Mouse (Mus musculus): ENCODE measurements around the gene 0610012G03Rik. TPM values are rescaled to one million over a fixed set of nuclear protein-coding genes. Genes with fewer than 3 reads are reported as not detected.

0610012G03Rik gene
- 91.4 and 97.6 TPM in 2 replicates for polyA plus RNA-seq (2014; fragmentation: Nextera tagmentation; extraction: Ambion mirVana)

DNA sequence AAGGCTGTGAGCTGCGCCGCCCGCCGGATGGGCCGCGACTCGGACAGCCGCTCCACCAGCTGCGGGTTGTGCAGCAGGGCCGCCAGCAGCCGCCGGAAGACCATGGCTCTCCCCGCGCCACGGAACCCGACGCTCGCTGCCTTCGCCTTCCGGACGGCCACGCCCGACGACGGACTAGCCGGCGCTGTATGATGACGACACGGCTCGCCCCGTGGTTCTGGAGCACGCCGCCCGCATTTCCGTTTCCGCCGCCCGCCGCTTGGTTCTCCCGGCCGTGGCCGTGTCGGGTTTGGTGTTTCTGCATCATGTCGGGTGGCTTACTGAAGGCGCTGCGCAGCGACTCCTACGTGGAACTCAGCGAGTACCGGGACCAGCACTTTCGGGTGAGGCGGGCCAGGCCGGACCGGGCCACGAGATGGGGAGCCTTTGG lies at the start of gene 0610012G03Rik, which contains the start of gene Ncbp2:
Gene 0610012G03Rik (minus strand): TSS at position 150 of the 430 bp plus-strand sequence.
Gene Ncbp2 (plus strand): TSS at position 169 of the 430 bp plus-strand sequence.
- peak; percentile 91 for ATAC-seq (ENCODE audit: insufficient number of reproducible peaks, insufficient read depth, low FRiP score, low read depth)
- H3K9ac ChIP-seq (replicated peaks; ENCODE audit: low read depth, low read length) = peak within 1 kb of the TSS; percentile 85
- WGBS = under 1% methylated on average over 55 of the region's 55 CpGs
- H3K27ac ChIP-seq (ENCODE audit: low read length) = peak within 1 kb of the TSS; percentile 88
- peaks cover 19% of the 10 kb centered on the region for H3K4me1 ChIP-seq (ENCODE audit: control insufficient read depth, insufficient read depth, low read length)
- H3K4me3 ChIP-seq (ENCODE audit: low read depth, low read length) = peak within 1 kb of the TSS; percentile 98
- no peaks in the 10 kb centered on the region for H3K27me3 ChIP-seq (ENCODE audit: control insufficient read depth, insufficient read depth, low read length)
- H3K36me3 ChIP-seq (ENCODE audit: control insufficient read depth, insufficient read depth, low read length) = peaks cover 8% of the 10 kb centered on the region
- H3K4me2 ChIP-seq (replicated peaks; ENCODE audit: low read depth, low read length) = peak within 1 kb of the TSS; percentile 87
- no peaks in the 10 kb centered on the region for H3K9me3 ChIP-seq (ENCODE audit: control insufficient read depth, low read depth, low read length)

GRCm38 (mm10) chr16:31996371-31996770 lies 48.1 kb upstream of the 0610012G03Rik start:
- H3K9me3 ChIP-seq (ENCODE audit: control insufficient read depth, low read depth, low read length) = no peaks in the 10 kb centered on the region
- H3K4me3 ChIP-seq (ENCODE audit: low read depth, low read length) = no peak overlapping the region
- no peak for ATAC-seq (ENCODE audit: insufficient number of reproducible peaks, insufficient read depth, low FRiP score, low read depth)
- no peak overlapping the region for H3K27ac ChIP-seq (ENCODE audit: low read length)
- H3K4me2 ChIP-seq (replicated peaks; ENCODE audit: low read depth, low read length) = no peak overlapping the region
- peaks cover 4% of the 10 kb centered on the region; the same call in 1 of the 2 replicates for H3K36me3 ChIP-seq (ENCODE audit: control insufficient read depth, insufficient read depth, low read length)
- peaks cover under 1% of the 10 kb centered on the region; the same call in 1 of the 2 replicates for H3K4me1 ChIP-seq (ENCODE audit: control insufficient read depth, insufficient read depth, low read length)
- no peaks in the 10 kb centered on the region for H3K27me3 ChIP-seq (ENCODE audit: control insufficient read depth, insufficient read depth, low read length)
- no peak overlapping the region for H3K9ac ChIP-seq (replicated peaks; ENCODE audit: low read depth, low read length)
- 87% methylated on average over 5 of the region's 5 CpGs for WGBS

DNA sequence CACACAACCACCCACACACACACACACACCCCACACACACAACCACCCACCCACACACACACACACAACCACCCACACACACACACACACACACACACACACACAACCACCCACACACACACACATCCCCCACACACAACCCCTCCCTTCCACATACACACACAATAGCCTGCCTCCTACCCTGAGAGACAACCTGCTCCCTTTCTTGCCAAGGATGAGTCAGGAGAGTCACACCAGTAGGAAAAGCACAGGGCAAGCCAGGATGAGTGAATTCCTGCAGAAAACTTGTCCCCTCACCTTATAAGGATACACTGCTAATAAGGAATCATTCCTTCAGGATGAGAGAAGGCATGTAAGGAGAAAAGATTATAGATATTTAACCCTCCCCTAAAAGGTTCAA lies 45.7 kb upstream of the 0610012G03Rik start:
- Histone ChIP-seq H3K9ac (replicated peaks; ENCODE audit: low read depth, low read length) (no peak overlapping the region), H3K4me1 (ENCODE audit: control insufficient read depth, insufficient read depth, low read length) (no peaks in the 10 kb centered on the region), H3K36me3 (ENCODE audit: control insufficient read depth, insufficient read depth, low read length) (peaks cover 14% of the 10 kb centered on the region; the same call in 1 of the 2 replicates), H3K27ac (ENCODE audit: low read length) (no peak overlapping the region), H3K27me3 (ENCODE audit: control insufficient read depth, insufficient read depth, low read length) (no peaks in the 10 kb centered on the region), H3K4me2 (replicated peaks; ENCODE audit: low read depth, low read length) (no peak overlapping the region), H3K9me3 (ENCODE audit: control insufficient read depth, low read depth, low read length) (no peaks in the 10 kb centered on the region), H3K4me3 (ENCODE audit: low read depth, low read length) (no peak overlapping the region)
- ATAC-seq (ENCODE audit: insufficient number of reproducible peaks, insufficient read depth, low FRiP score, low read depth) = no peak

GRCm38 (mm10) chr16:31993195-31993594 lies 44.9 kb upstream of the 0610012G03Rik start:
- no peaks in the 10 kb centered on the region for H3K9me3 ChIP-seq (ENCODE audit: control insufficient read depth, low read depth, low read length)
- WGBS = 93% methylated on average over 4 of the region's 4 CpGs
- H3K4me1 ChIP-seq (ENCODE audit: control insufficient read depth, insufficient read depth, low read length) = no peaks in the 10 kb centered on the region
- H3K9ac ChIP-seq (replicated peaks; ENCODE audit: low read depth, low read length) = no peak overlapping the region
- H3K4me3 ChIP-seq (ENCODE audit: low read depth, low read length) = no peak overlapping the region
- no peak overlapping the region for H3K4me2 ChIP-seq (replicated peaks; ENCODE audit: low read depth, low read length)
- no peaks in the 10 kb centered on the region for H3K27me3 ChIP-seq (ENCODE audit: control insufficient read depth, insufficient read depth, low read length)
- H3K36me3 ChIP-seq (ENCODE audit: control insufficient read depth, insufficient read depth, low read length) = peaks cover 19% of the 10 kb centered on the region; the same call in 1 of the 2 replicates
- ATAC-seq (ENCODE audit: insufficient number of reproducible peaks, insufficient read depth, low FRiP score, low read depth) = no peak
- H3K27ac ChIP-seq (ENCODE audit: low read length) = no peak overlapping the region

- Histone ChIP-seq H3K27ac (ENCODE audit: low read length) (no peak overlapping the region), H3K27me3 (ENCODE audit: control insufficient read depth, insufficient read depth, low read length) (no peaks in the 10 kb centered on the region), H3K36me3 (ENCODE audit: control insufficient read depth, insufficient read depth, low read length) (peaks cover 26% of the 10 kb centered on the region), H3K9ac (replicated peaks; ENCODE audit: low read depth, low read length) (no peak overlapping the region), H3K4me2 (replicated peaks; ENCODE audit: low read depth, low read length) (no peak overlapping the region), H3K4me1 (ENCODE audit: control insufficient read depth, insufficient read depth, low read length) (no peaks in the 10 kb centered on the region), H3K4me3 (ENCODE audit: low read depth, low read length) (no peak overlapping the region), H3K9me3 (ENCODE audit: control insufficient read depth, low read depth, low read length) (no peaks in the 10 kb centered on the region)
- no peak for ATAC-seq (ENCODE audit: insufficient number of reproducible peaks, insufficient read depth, low FRiP score, low read depth)
- 42% methylated on average over 1 of the region's 1 CpGs for WGBS
These were observed 43.7 kb upstream of the 0610012G03Rik start for GRCm38 (mm10) chr16:31992039-31992438.

DNA sequence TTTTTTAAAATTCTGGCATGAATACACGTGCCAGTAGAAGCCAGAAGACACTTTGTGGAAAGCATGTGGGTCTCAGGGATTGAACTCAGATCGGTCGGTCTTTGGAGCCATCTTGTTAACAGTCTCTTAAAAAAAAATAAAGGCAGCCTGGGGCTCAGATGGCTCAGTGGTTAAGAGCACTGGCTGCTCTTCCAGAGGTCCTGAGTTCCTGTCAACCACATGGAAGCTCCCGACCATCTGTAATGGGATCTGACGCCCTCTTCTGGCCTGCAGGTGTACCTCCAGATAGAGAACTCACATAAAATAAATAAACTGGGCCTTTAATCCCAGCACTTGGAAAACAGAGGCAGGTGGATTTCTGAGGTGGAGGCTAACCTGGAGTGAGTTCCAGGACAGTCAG lies 32.7 kb upstream of the 0610012G03Rik start:
- 77% methylated on average over 5 of the region's 5 CpGs for WGBS
- Histone ChIP-seq H3K27ac (ENCODE audit: low read length) (no peak overlapping the region), H3K36me3 (ENCODE audit: control insufficient read depth, insufficient read depth, low read length) (peaks cover 17% of the 10 kb centered on the region), H3K4me3 (ENCODE audit: low read depth, low read length) (no peak overlapping the region), H3K9ac (replicated peaks; ENCODE audit: low read depth, low read length) (no peak overlapping the region), H3K9me3 (ENCODE audit: control insufficient read depth, low read depth, low read length) (no peaks in the 10 kb centered on the region), H3K27me3 (ENCODE audit: control insufficient read depth, insufficient read depth, low read length) (no peaks in the 10 kb centered on the region), H3K4me2 (replicated peaks; ENCODE audit: low read depth, low read length) (no peak overlapping the region), H3K4me1 (ENCODE audit: control insufficient read depth, insufficient read depth, low read length) (no peaks in the 10 kb centered on the region)
- no peak for ATAC-seq (ENCODE audit: insufficient number of reproducible peaks, insufficient read depth, low FRiP score, low read depth)

DNA sequence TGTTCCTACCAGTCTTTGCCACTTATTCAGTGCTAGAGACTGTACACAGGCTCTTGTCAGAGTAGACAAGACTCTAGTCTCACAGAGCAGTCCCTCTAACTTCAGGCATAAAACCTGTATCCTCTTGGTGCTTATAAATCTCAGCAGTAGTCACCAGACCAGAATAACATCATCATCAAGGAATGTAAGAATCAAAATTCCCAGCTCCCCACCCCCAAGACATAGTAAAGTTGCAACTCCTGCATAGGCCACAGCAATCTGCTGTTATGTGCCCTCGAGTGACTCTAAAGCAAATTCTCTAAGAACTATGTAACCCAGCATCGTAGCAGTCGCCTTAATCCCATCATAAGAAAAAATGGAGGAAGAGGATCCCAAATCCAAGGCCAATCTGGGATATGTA lies 31.2 kb upstream of the 0610012G03Rik start:
- peaks cover 21% of the 10 kb centered on the region for H3K36me3 ChIP-seq (ENCODE audit: control insufficient read depth, insufficient read depth, low read length)
- no peak overlapping the region for H3K4me3 ChIP-seq (ENCODE audit: low read depth, low read length)
- no peaks in the 10 kb centered on the region for H3K27me3 ChIP-seq (ENCODE audit: control insufficient read depth, insufficient read depth, low read length)
- H3K9ac ChIP-seq (replicated peaks; ENCODE audit: low read depth, low read length) = no peak overlapping the region
- H3K9me3 ChIP-seq (ENCODE audit: control insufficient read depth, low read depth, low read length) = no peaks in the 10 kb centered on the region
- ATAC-seq (ENCODE audit: insufficient number of reproducible peaks, insufficient read depth, low FRiP score, low read depth) = no peak
- WGBS = 96% methylated on average over 3 of the region's 3 CpGs
- H3K4me1 ChIP-seq (ENCODE audit: control insufficient read depth, insufficient read depth, low read length) = no peaks in the 10 kb centered on the region
- H3K4me2 ChIP-seq (replicated peaks; ENCODE audit: low read depth, low read length) = no peak overlapping the region
- H3K27ac ChIP-seq (ENCODE audit: low read length) = no peak overlapping the region

DNA sequence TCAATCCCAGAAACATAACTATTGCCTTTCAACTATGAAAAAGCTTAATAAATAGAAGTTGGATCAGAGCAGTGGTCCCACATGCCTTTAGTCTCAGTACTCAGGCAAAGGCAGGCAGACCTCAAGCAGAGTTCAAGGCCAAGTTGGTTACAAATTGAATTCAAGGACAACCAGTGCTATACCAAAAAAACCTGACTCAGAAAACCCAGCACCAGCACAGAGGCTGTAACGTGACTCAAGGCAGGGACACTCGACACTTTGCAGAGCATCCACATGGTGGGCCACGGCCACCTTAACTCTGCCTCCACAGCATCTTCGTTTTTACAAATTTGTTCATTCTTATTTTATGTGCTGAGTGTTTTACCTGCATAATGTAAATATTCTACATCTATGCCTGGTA lies 27.0 kb upstream of the 0610012G03Rik start:
- Histone ChIP-seq H3K36me3 (ENCODE audit: control insufficient read depth, insufficient read depth, low read length) (peaks cover 28% of the 10 kb centered on the region; the same call in 1 of the 2 replicates), H3K4me1 (ENCODE audit: control insufficient read depth, insufficient read depth, low read length) (no peaks in the 10 kb centered on the region), H3K27ac (ENCODE audit: low read length) (no peak overlapping the region), H3K27me3 (ENCODE audit: control insufficient read depth, insufficient read depth, low read length) (no peaks in the 10 kb centered on the region), H3K9me3 (ENCODE audit: control insufficient read depth, low read depth, low read length) (no peaks in the 10 kb centered on the region), H3K4me3 (ENCODE audit: low read depth, low read length) (no peak overlapping the region), H3K4me2 (replicated peaks; ENCODE audit: low read depth, low read length) (no peak overlapping the region), H3K9ac (replicated peaks; ENCODE audit: low read depth, low read length) (no peak overlapping the region)
- 89% methylated on average over 4 of the region's 4 CpGs for WGBS
- ATAC-seq (ENCODE audit: insufficient number of reproducible peaks, insufficient read depth, low FRiP score, low read depth) = no peak

DNA sequence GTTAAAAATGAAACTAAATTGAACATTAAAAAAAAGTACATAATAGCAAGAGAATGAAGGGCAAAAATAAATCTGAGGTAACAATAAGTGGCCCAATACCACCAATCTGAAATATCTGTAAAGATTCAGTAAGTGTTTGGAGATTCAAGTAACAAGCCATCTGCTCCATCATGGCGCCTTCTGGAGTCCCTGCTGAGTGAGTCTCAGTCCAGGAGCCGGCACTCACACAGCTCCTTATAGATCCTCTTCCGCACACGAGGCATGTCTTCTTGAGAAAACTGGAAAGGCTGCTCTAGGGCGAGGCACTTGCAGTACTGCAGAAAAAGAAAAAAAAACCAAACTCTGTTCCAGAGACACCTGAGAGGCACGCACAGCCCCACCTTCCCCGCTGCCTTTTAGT lies 14.9 kb upstream of the 0610012G03Rik start:
- no peaks in the 10 kb centered on the region for H3K27me3 ChIP-seq (ENCODE audit: control insufficient read depth, insufficient read depth, low read length)
- no peak overlapping the region for H3K27ac ChIP-seq (ENCODE audit: low read length)
- H3K9me3 ChIP-seq (ENCODE audit: control insufficient read depth, low read depth, low read length) = no peaks in the 10 kb centered on the region
- 91% methylated on average over 7 of the region's 7 CpGs for WGBS
- no peak overlapping the region for H3K4me3 ChIP-seq (ENCODE audit: low read depth, low read length)
- peaks cover 42% of the 10 kb centered on the region for H3K36me3 ChIP-seq (ENCODE audit: control insufficient read depth, insufficient read depth, low read length)
- no peaks in the 10 kb centered on the region for H3K4me1 ChIP-seq (ENCODE audit: control insufficient read depth, insufficient read depth, low read length)
- H3K4me2 ChIP-seq (replicated peaks; ENCODE audit: low read depth, low read length) = no peak overlapping the region
- no peak for ATAC-seq (ENCODE audit: insufficient number of reproducible peaks, insufficient read depth, low FRiP score, low read depth)
- H3K9ac ChIP-seq (replicated peaks; ENCODE audit: low read depth, low read length) = no peak overlapping the region
